Mouse (Mus musculus) intestine, embryonic 14.5 days (tissue): ENCODE data around the gene Tcte2. TPM values are rescaled to one million over a fixed set of nuclear protein-coding genes. Genes with fewer than 3 reads are reported as not detected.
A peak's percentile ranks its signal among the peaks of the same experiment; 100 is the strongest.

ENCODE experiments used
- ATAC-seq: fragments of 200-750 bp; cut with Nextera tagmentation; replicated peaks from 2 replicates; pipeline ENCODE4 v1.8.0; 2017; ENCODE audit warnings: low read depth, moderate number of reproducible peaks, moderate TSS enrichment, moderate library complexity; ENCODE audit not compliant: low FRiP score, low TSS enrichment
- DNase-seq: peaks from one replicate; pipeline ENCODE4 v3.0.0-alpha.2; 2018; ENCODE audit warnings: low spot score
- H3K27ac ChIP-seq: fragments of 300-500 bp; sonication (generic); 2 replicates; pipeline ENCODE4 v1.5.1; 2014; ENCODE audit warnings: low read depth, mild to moderate bottlenecking, control low read depth
- H3K27me3 ChIP-seq: fragments of 300-500 bp; sonication (generic); replicated peaks from 2 replicates; pipeline ENCODE4 v1.6.1; 2014; ENCODE audit warnings: low read length, control low read depth; ENCODE audit not compliant: control insufficient read depth, insufficient read depth
- H3K36me3 ChIP-seq: fragments of 300-500 bp; sonication (generic); 2 replicates; pipeline ENCODE4 v1.6.1; 2014; ENCODE audit warnings: low read length, control low read depth; ENCODE audit not compliant: control insufficient read depth, insufficient read depth
- H3K4me1 ChIP-seq: fragments of 300-500 bp; sonication (generic); replicated peaks from 2 replicates; pipeline ENCODE4 v1.6.1; 2014; ENCODE audit warnings: low read length, control low read depth, mixed read lengths; ENCODE audit not compliant: control insufficient read depth, insufficient read depth
- H3K4me2 ChIP-seq: fragments of 300-500 bp; sonication (generic); 2 replicates; pipeline ENCODE4 v1.6.1; 2014; ENCODE audit warnings: low read length
- H3K4me3 ChIP-seq: fragments of 300-500 bp; sonication (generic); 2 replicates; pipeline ENCODE4 v1.5.1; 2014; ENCODE audit warnings: low read depth, low read length, control low read depth, mixed read lengths
- H3K9ac ChIP-seq: fragments of 300-500 bp; sonication (generic); 2 replicates; pipeline ENCODE4 v1.6.1; 2014; ENCODE audit warnings: mild to moderate bottlenecking, low read length
- H3K9me3 ChIP-seq: fragments of 300-500 bp; sonication (generic); 2 replicates; pipeline ENCODE4 v1.6.1; 2016; ENCODE audit warnings: low read length, control low read depth; ENCODE audit not compliant: control insufficient read depth
- WGBS: fragments of 180-500 bp; shearing (Covaris S2); extraction: QIAGEN DNeasy Blood & Tissue Kit; methylation state at CpG from one replicate; pipeline ENCODE4 v1.1.7; 2014; 5-methylcytosine and 5-hydroxymethylcytosine counted together
- polyA plus RNA-seq: library from polyadenylated mRNA; unstranded; fragments of >200 nt; fragmentation: Nextera tagmentation; extraction: Ambion mirVana; gene quantifications from 2 replicates; pipeline ENCODE4 v1.2.1, GENCODE M21; 2014

The Tcte2 gene
- polyA plus RNA-seq, 1 experiment from 2014 or later, result 5.2 TPM

DNA sequence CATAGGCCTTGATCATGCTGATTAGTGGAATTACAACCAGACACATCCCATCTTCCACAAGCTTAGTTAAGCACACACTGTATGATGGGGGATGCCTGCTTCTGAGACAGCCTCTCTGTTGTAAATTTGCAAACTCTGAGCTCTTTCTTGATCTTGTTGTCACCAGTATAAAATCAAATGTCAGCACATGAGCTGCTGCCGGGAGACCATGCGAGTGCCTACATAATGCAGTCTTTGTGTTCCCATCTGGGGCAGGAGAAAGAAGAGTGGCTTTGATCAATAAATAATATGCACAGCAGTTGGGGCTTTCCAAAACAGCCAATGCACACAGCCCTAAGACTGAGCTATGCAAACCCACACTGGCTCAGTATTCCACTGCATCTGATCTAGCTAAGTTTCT is 39.2 kb downstream of the Tcte2 start:
- H3K4me3 ChIP-seq, result no peak overlapping the region
- H3K4me1 ChIP-seq, result no peaks in the 10 kb centered on the region
- H3K27ac ChIP-seq, result no peak overlapping the region
- ATAC-seq, result no peak
- no peak for DNase-seq
- no peaks in the 10 kb centered on the region for H3K27me3 ChIP-seq
- no peak overlapping the region for H3K9ac ChIP-seq
- H3K4me2 ChIP-seq, result no peak overlapping the region
- no peaks in the 10 kb centered on the region for H3K36me3 ChIP-seq
- 89% methylated on average over 2 of the region's 2 CpGs for WGBS
- no peaks in the 10 kb centered on the region for H3K9me3 ChIP-seq

DNA sequence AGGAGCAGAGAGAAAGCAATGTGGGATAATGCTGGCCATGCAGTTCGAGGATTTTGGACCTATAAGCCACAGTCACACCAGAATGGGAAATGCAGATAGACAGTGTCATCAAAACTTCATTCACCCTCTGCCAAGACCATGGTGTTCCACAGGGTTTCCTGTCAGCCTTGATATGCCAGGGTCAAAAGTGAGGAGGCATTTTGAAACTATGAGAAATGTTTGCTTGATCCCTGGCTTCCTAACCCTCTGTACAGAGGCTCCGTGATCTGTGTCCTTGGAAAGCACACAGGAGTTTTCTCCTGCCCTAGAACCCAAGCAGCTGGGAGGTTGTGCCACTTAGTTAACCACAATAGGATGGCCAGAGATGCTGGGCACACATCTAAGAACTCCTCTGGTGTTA is 40.3 kb downstream of the Tcte2 start:
- ATAC-seq (no peak), DNase-seq (no peak)
- H3K9me3 ChIP-seq, result no peaks in the 10 kb centered on the region
- H3K9ac ChIP-seq, result no peak overlapping the region
- H3K4me2 ChIP-seq, result no peak overlapping the region
- H3K4me1 ChIP-seq, result no peaks in the 10 kb centered on the region
- H3K27me3 ChIP-seq, result no peaks in the 10 kb centered on the region
- H3K36me3 ChIP-seq, result no peaks in the 10 kb centered on the region
- no peak overlapping the region for H3K27ac ChIP-seq
- 85% methylated on average over 2 of the region's 2 CpGs for WGBS
- no peak overlapping the region for H3K4me3 ChIP-seq

DNA sequence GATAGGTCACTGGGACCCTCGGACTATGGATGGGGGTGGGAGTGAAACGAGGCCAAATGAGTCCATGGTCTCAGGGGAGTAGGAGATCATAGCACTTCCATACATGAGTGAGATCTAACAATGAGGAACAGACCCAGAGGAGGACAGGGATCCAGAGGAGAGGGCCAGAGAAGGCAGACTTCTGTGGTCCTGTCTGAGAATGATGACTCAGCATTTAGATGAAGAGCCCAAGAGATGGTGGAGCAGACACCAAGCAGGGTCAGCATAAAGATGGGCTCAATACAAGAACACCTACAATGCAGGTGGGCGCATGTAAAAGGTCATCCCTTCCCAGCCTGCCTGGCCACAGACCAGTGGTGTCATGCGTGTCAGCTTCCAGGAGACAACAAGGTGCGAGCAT is 41.4 kb downstream of the Tcte2 start:
- WGBS, result 85% methylated on average over 5 of the region's 5 CpGs
- H3K4me2 ChIP-seq, result no peak overlapping the region
- H3K4me1 ChIP-seq, result no peaks in the 10 kb centered on the region
- H3K27me3 ChIP-seq, result no peaks in the 10 kb centered on the region
- H3K27ac ChIP-seq, result no peak overlapping the region
- ATAC-seq, result no peak
- no peak overlapping the region for H3K9ac ChIP-seq
- no peaks in the 10 kb centered on the region for H3K36me3 ChIP-seq
- DNase-seq, result no peak
- H3K9me3 ChIP-seq, result no peaks in the 10 kb centered on the region
- H3K4me3 ChIP-seq, result no peak overlapping the region

DNA sequence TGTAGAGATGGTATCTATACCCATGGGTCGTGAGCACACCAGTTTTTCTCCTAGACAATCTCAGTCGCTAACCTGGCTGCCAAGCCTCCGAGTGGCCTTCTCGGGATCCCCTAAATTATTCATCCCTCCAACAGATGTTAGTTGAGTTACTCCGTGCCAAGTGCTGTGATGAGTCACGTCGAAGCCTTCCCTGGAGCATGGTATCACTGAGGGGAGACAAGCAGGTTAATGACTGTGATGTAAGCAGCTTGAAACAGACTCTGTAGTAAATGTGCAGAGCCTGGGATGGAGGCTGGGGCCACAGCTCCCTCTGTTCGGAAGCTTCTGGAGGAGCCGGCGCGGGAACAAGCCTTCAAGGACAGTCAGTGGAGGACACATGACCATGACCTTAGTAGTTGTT is 44.2 kb downstream of the Tcte2 start:
- no peak overlapping the region for H3K27ac ChIP-seq
- DNase-seq (no peak), ATAC-seq (no peak)
- H3K4me2 ChIP-seq, result no peak overlapping the region
- H3K4me3 ChIP-seq, result no peak overlapping the region
- no peak overlapping the region for H3K9ac ChIP-seq
- H3K36me3 ChIP-seq, result no peaks in the 10 kb centered on the region
- no peaks in the 10 kb centered on the region for H3K4me1 ChIP-seq
- no peaks in the 10 kb centered on the region for H3K27me3 ChIP-seq
- WGBS, result 84% methylated on average over 11 of the region's 11 CpGs
- no peaks in the 10 kb centered on the region for H3K9me3 ChIP-seq

DNA sequence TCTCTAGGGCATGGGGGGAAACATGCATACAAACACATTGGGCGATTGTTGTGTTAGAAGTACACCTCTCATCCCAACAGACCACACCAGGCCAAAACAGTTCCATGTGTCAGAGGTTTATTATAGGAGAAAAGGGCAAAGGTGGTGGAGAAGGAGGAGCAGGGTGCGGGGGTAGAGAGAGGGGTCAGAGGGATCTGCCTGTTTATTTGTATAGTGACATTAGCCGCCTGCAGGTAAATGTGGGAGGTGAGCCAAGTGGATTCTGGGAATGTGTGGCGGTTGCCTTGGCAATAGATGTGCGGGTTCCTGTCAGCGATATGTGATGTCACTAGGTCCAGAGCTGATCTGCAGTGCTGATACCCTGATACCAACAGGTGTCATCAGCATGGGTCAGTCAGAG is 45.3 kb downstream of the Tcte2 start:
- no peak overlapping the region for H3K9ac ChIP-seq
- no peak overlapping the region for H3K4me2 ChIP-seq
- no peaks in the 10 kb centered on the region for H3K4me1 ChIP-seq
- H3K36me3 ChIP-seq, result no peaks in the 10 kb centered on the region
- no peaks in the 10 kb centered on the region for H3K27me3 ChIP-seq
- 67% methylated on average over 6 of the region's 6 CpGs for WGBS
- no peak overlapping the region for H3K27ac ChIP-seq
- no peaks in the 10 kb centered on the region for H3K9me3 ChIP-seq
- H3K4me3 ChIP-seq, result no peak overlapping the region
- DNase-seq (no peak), ATAC-seq (no peak)

DNA sequence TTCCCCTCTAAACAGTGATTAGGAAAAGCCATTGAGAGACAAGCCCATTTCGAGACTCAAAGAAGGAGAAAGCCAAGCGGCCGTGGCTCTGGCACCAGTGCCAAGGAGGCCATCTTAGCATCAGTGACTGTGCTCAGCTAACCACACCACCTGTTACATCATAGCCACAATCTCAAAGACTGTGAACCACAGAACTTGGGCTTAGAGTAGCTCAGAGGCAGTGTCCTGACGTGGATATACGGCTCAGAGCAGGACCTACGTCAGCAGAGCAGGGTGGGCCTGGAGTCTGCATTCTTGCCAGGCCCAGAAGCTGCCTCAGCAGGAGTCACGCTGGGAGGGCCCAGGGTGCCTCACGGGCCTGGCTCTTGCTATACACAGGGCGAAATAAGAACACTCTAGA is 46.1 kb downstream of the Tcte2 start:
- Histone ChIP-seq H3K4me2 (no peak overlapping the region), H3K4me3 (no peak overlapping the region), H3K36me3 (no peaks in the 10 kb centered on the region), H3K4me1 (no peaks in the 10 kb centered on the region), H3K27me3 (no peaks in the 10 kb centered on the region), H3K9me3 (no peaks in the 10 kb centered on the region), H3K27ac (no peak overlapping the region), H3K9ac (no peak overlapping the region)
- 60% methylated on average over 9 of the region's 9 CpGs for WGBS
- DNase-seq (no peak), ATAC-seq (peak; percentile 22; the same call in 1 of the 2 replicates)

DNA sequence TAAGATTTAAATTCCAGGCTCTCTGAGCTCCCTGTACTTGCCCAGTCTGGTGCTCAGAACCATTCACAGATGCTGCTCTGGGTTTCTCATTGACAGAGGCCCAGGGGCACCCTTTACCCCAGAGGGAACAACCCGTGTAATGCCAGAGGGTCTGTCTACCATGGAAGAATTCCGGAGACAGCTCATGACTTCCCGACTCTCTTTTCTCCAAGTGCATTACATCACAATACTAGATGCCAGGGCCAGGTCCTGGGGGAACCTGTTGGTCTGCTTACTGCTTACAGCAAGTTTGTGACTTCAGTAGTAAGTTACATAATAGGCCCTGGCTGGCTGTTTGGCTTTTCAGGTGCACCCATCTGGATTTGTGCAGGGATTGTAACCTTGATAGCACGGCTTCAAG is 47.0 kb downstream of the Tcte2 start:
- WGBS, result 69% methylated on average over 4 of the region's 4 CpGs
- no peak for ATAC-seq
- Histone ChIP-seq H3K4me2 (no peak overlapping the region), H3K9me3 (no peaks in the 10 kb centered on the region), H3K9ac (no peak overlapping the region), H3K4me1 (no peaks in the 10 kb centered on the region), H3K27ac (no peak overlapping the region), H3K4me3 (no peak overlapping the region), H3K27me3 (no peaks in the 10 kb centered on the region), H3K36me3 (no peaks in the 10 kb centered on the region)
- no peak for DNase-seq

DNA sequence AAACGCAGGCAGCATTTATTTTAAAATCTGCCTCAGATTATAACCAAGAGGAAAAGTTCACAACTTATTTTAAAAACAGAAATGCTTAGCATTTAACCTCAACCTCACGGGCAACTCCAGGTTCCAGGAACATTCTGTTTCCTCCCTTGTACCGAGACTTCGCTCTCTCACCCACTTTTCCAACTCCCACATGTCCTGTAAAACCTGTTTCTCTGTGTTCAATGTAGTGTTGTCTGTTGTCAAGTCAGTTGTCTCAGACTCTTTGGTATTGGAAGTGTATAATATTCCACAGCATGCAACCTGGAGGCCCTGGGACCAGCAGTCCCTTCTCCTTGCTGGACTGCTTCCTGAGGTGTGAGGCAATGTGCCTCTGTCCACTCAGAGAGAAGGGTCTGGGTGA is 47.5 kb downstream of the Tcte2 start:
- no peak for DNase-seq
- no peaks in the 10 kb centered on the region for H3K9me3 ChIP-seq
- no peaks in the 10 kb centered on the region for H3K4me1 ChIP-seq
- no peak for ATAC-seq
- no peak overlapping the region for H3K9ac ChIP-seq
- 77% methylated on average over 4 of the region's 4 CpGs for WGBS
- no peaks in the 10 kb centered on the region for H3K27me3 ChIP-seq
- H3K27ac ChIP-seq, result no peak overlapping the region
- H3K4me2 ChIP-seq, result no peak overlapping the region
- no peak overlapping the region for H3K4me3 ChIP-seq
- H3K36me3 ChIP-seq, result no peaks in the 10 kb centered on the region

DNA sequence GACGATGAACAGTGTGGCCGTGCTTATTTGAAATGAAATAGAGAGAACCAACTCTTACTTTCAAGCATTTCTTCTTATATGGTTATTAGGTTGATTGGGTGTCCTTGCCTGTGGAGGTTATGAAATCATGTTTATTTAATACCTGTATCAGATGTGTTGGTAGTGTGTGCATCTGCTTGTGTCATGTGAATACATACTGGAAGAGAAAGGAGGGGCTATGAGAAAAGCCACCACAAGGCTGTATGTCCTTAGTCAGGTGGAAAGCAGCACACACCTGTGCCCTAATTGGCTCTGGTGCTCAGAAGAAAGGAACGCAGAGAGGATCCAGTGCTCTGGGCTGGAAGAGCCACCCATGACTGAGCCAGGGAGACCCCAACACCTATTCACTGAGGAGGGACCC is 49.1 kb downstream of the Tcte2 start:
- no peak for DNase-seq
- Histone ChIP-seq H3K4me2 (no peak overlapping the region), H3K9me3 (no peaks in the 10 kb centered on the region), H3K4me1 (no peaks in the 10 kb centered on the region), H3K4me3 (no peak overlapping the region), H3K9ac (no peak overlapping the region), H3K27ac (no peak overlapping the region), H3K27me3 (no peaks in the 10 kb centered on the region), H3K36me3 (no peaks in the 10 kb centered on the region)
- 92% methylated on average over 3 of the region's 3 CpGs for WGBS
- ATAC-seq, result no peak
